Mouse (Mus musculus): ENCODE data around the gene Ptpn11.

Gene Ptpn11

DNA sequence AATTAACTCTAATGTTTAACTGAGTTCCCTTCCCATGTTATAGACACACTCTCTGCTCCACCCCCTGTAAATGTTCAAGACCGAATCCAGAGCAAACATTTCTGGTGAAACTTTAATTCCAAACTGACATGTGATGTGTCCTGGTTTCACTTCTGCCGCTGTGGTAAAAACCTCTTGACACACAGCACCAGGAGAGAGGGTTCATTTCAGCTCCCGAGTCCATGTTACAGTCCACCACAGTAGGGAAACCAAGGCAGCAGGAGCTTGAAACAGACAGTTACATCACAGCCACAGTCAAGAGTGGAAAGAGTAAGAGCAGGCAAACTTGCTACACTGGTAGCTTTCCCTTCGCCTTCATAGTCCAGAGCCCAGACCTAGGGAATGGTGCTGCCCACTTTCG is 94.5 kb downstream of the Ptpn11 start:
- no peak for DNase-seq (ENCODE audit: extremely low spot score, low read depth, low spot score)

DNA sequence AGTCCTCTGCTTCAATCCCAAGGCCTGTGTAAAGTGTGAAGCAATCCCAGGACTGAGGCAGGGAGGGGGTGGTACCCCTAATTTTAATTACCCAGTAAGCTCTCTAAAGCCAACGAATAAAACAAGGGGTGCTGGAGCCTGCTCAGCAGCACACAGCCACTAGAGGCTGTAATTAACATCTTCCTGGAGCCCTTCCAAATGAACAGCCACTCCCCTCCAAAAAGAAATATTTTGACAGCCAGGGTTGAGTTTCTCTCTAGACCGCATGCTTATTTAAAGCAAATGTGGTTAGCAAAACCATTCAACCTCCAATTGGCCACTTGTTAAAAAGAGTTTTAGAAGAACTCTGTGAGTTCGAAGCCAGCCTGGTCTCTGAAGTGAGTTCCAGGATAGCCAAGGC is 97.9 kb downstream of the Ptpn11 start:
- DNase-seq (ENCODE audit: extremely low spot score, low read depth, low spot score): no peak

DNA sequence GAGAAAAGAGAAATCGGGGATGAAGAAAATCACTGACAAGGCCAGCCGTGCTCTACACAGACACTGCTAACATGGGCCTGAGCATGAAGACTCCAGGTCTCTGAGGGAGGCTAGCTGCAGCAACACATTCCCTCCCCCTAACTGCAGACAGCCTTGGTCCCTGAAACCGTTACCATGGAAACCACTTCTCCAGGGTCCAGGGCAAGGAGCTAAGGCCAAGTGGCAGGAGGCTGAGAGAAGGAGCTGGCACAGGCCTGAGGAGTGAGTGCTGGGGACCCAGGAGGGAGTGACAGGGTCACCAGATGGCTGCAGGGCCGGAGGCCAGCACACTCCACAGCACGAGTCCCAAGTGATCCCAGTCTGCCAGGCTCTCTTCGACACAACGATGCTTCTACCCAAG is 101.5 kb downstream of the Ptpn11 start:
- DNase-seq (ENCODE audit: extremely low spot score, low read depth, low spot score): no peak

DNA sequence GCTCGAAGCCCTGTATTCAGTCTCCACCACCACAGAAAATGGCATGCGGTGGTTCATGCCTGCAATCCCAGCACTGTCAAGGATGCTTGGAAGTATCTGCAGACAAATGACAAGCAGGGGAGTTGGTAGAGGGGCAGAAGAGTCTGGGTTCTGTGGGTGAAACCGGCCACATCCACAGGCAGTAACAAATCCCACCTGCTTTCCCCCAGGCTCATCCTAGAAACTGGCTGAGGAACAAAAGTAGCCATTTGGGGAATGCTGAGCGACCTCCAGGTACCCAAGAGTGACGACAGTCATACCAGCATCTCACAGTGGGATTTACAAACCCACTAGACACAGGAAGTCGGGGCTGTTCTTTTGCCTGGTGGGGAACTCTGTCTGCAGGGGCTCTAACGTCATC is 103.5 kb downstream of the Ptpn11 start:
- no peak for DNase-seq (ENCODE audit: extremely low spot score, low read depth, low spot score)

DNA sequence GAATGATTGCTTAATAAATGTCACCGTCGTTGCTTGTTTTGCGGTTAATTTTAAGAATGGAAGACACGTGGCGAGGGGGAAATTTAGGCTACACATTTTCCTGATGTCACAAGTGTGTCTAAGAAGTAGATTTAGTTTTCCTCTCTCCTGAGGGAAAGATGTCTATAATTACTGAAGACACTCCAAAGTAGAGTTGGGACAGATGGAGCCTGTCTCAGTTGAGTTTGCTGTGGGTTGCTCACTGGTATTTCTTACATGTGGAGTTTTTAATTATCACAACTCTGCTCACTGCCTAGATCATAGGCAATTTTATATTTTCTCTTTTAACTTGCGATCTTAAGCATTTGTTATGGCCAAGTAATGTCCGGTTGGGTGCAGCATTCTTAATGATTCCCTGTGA is 108.6 kb downstream of the Ptpn11 start:
- no peak for DNase-seq (ENCODE audit: extremely low spot score, low read depth, low spot score)

DNA sequence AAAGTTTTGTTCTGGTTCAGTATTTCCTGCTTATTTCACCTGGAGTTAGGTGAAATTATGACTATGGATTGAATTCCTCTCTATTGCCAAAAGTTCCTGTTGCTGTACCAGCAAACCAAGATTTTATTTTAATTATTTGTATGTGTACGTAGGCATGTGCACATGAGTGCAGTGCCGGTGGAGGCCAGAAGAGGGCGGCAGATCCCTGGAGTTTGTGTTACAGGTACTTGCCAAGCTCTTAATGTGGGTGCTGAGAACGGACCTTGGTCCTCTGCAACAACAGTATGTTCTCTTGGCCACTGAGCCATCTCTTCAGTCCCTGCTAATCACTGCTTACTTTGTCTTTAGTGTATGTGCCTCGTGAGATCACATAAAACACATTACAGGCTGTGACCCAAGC is 109.4 kb downstream of the Ptpn11 start:
- DNase-seq (ENCODE audit: extremely low spot score, low read depth, low spot score): no peak
